Comparison of ENCODE assay signal across 8 mouse cellular contexts in genomic region chr8:124434126-124434790, GRCm38 (mm10). TPM values are rescaled to one million over a fixed set of nuclear protein-coding genes. Genes with fewer than 3 reads are reported as not detected.
A peak's percentile ranks its signal among the peaks of the same experiment; 100 is the strongest.
DNase-seq lines count a peak whose midpoint lies in the region; TF ChIP-seq lines count a peak whose summit lies in the region.

No protein-coding gene starts in this region.

- peak overlapping the region; percentile 78 for H3K4me3 ChIP-seq in layer of hippocampus, adult 2 months
- H3K4me3 ChIP-seq in lung, adult 2 months (replicated peaks; ENCODE audit: extremely low read depth, low read depth, low read length) = peak overlapping the region; percentile 20
- peak overlapping the region; percentile 15 for H3K4me3 ChIP-seq in thymus, adult 2 months (ENCODE audit: control insufficient read depth, insufficient read depth, low read length)

- TF ChIP-seq POLR2A in lung, adult 2 months (IDR thresholded peaks at IDR 0.05; ENCODE audit: borderline replicate concordance, extremely low read depth, low read depth, low read length) = no peak
- TF ChIP-seq POLR2A in thymus, adult 2 months (IDR thresholded peaks at IDR 0.05; ENCODE audit: control insufficient read depth, extremely low read depth, insufficient read depth, low read length, poor library complexity) = no peak

- 2% methylated on average over 83 of the region's 101 CpGs for WGBS in lung, adult 2 months
- 1% methylated on average over 93 of the region's 101 CpGs for WGBS in thymus, adult 2 months

- no peaks in the 10 kb centered on the region for H3K4me1 ChIP-seq in lung, adult 2 months (ENCODE audit: control insufficient read depth, insufficient read depth, low read length)
- peaks cover 8% of the 10 kb centered on the region; the same call in 1 of the 2 replicates for H3K4me1 ChIP-seq in thymus, adult 2 months (replicated peaks; ENCODE audit: control insufficient read depth, insufficient read depth, low read length)

- H3K36me3 ChIP-seq in thymus, adult 2 months (ENCODE audit: control insufficient read depth, insufficient read depth, low read length) = no peaks in the 10 kb centered on the region

- DNase-seq in Muller cell, postnatal 12 days (ENCODE audit: inconsistent ontology term) = peak; percentile 99
- peak; percentile 98 for DNase-seq in cerebellum, adult 9-10 months
- peak; percentile 96 for DNase-seq in forelimb bud, embryonic 11.5 days (ENCODE audit: low read depth, low spot score)
- peak; percentile 97 for DNase-seq in heart, postnatal 4 days
- DNase-seq in layer of hippocampus, adult 2 months (ENCODE audit: low spot score in 2 of 2) = peak; percentile 97 to 98
- peak; percentile 92 for DNase-seq in lung, adult 2 months
- DNase-seq in ovary, adult 18-20 months (ENCODE audit: low spot score) = peak; percentile 98
- DNase-seq in thymus, adult 2 months = peak; percentile 85

- peak overlapping the region; percentile 96 for H3K27ac ChIP-seq in layer of hippocampus, adult 2 months
- no peak overlapping the region for H3K27ac ChIP-seq in thymus, adult 2 months (ENCODE audit: control insufficient read depth, insufficient read depth, low read length)

- TF ChIP-seq CTCF in layer of hippocampus, adult 2 months (conservative IDR thresholded peaks at IDR 0.05) = peak; percentile 37
- TF ChIP-seq CTCF in lung, adult 2 months (IDR thresholded peaks at IDR 0.05; ENCODE audit: insufficient read depth, low read length) = no peak
- peak; percentile 46; the same call in 1 of the 2 replicates for TF ChIP-seq CTCF in thymus, adult 2 months (IDR thresholded peaks at IDR 0.05; ENCODE audit: borderline replicate concordance, control insufficient read depth, extremely low read depth, insufficient read depth, low read length, poor library complexity)

- peaks cover 13% of the 10 kb centered on the region for H3K27me3 ChIP-seq in thymus, adult 2 months (ENCODE audit: control insufficient read depth, insufficient read depth, low read length)

RNA-seq across cellular contexts. Expression of gene Pgbd5, which starts 5.2 kb away (rescaled TPM):
- 1 to 10 TPM; 3.0 to 3.6 TPM for total RNA-seq in heart, postnatal 4 days (2021)
- total RNA-seq in layer of hippocampus, adult 2 months (2021) = 100 to 1,000 TPM; 291 to 304 TPM
- 0.46 and 0.48 TPM in 2 replicates for polyA plus RNA-seq in lung, adult 2 months (2012; rRNA removed)
- polyA plus RNA-seq in thymus, adult 2 months (2012; rRNA removed) = 0.22 and 0.68 TPM in 2 replicates

Comparison
In these comparisons a context has a peak if more than half of its experiments do, and no peak if none do; other contexts are left out.
1. H3K4me3 ChIP-seq: peak in every context shown above with its lines; median percentile 78 in layer of hippocampus, adult 2 months; 20 in lung, adult 2 months; 15 in thymus, adult 2 months.
2. RNA of gene Pgbd5, which starts 5.2 kb away (total RNA-seq): 291 to 304 TPM in layer of hippocampus, adult 2 months; 3.0 to 3.6 TPM in heart, postnatal 4 days; every median in the first group is over 10 times any median in the second.
3. Peak in every context shown above with its lines, with median percentiles within 50 percentile points of each other: DNase-seq.